Mouse (Mus musculus): ENCODE results near the gene Thoc5. TPM values are rescaled to one million over a fixed set of nuclear protein-coding genes. Genes with fewer than 3 reads are reported as not detected.

Gene Thoc5
- total RNA-seq, 1 experiment from 2014 or later: 53.6 TPM

- no peak for ATAC-seq (replicated peaks; ENCODE audit: insufficient number of reproducible peaks, low FRiP score, low TSS enrichment, poor library complexity, severe bottlenecking)
Measured at GRCm38 (mm10) chr11:4966888-4967287, 71.8 kb downstream of the Thoc5 start.

- ATAC-seq (replicated peaks; ENCODE audit: insufficient number of reproducible peaks, low FRiP score, low TSS enrichment, poor library complexity, severe bottlenecking): no peak
Measured at GRCm38 (mm10) chr11:4967549-4967948, 72.4 kb downstream of the Thoc5 start.

GRCm38 (mm10) chr11:4968376-4968775, 73.3 kb downstream of the Thoc5 start:
- ATAC-seq (replicated peaks; ENCODE audit: insufficient number of reproducible peaks, low FRiP score, low TSS enrichment, poor library complexity, severe bottlenecking): no peak

DNA sequence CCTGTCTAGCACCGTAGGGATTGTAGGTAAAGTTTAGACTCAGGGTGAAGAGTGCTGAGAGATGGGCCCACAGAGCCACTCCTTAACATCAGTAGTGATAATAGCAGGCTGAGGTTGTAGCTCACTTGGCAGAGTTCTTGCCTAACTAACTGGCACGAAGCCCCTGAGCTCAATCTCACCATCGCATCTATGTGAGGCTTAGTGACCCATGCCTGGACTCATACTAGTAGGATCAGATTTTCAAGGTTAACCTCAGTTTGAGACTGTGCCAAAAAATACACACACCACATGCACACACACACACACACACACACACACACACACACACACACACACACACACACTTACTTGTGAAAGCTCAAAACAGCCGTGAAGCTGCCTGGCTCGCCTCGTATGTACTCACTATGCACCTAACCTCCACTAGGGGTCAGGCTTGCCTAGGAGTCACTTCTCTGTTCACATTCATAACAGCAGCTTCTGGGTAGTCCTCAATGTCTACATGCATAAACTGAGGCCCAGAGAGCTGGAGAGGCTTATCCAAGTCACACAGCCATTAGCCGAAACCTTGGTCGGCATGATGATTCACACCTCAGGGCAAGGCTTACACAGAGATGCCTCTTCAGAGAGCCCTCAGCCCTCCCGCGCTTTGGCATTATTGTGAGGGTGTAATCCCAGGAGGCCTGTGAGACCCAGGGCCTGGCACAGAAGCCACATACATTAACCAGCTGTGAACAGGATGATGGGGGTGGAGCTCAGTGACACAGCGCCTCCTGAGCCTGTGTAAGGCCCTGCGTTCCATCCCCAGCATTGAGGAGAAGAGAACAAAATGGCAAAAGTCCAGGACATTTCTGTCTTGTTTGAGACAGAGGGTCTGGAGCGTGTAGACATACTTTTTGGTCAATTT, 78.1 kb downstream of the Thoc5 start:
- peak; percentile 91 for ATAC-seq (replicated peaks; ENCODE audit: insufficient number of reproducible peaks, low FRiP score, low TSS enrichment, poor library complexity, severe bottlenecking)

DNA sequence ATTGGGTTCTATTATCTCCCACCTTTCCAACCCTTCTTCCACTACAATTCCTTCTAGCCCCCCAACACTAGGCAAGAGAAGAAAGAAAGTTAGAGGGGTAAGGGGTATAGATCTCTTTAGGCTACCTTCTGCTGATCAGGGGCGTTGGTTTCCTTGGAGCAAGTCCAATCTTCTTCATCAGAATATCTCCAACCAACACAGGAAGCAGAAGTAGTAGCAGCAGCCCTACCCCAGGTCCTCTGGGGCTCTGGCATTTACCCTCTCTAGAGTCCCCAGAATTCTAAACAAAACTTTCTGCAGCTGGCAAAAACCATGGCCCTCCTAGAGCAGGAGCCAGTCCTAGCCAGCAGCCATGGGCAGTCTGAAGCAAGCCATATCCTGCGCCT, 78.7 kb downstream of the Thoc5 start:
- no peak for ATAC-seq (replicated peaks; ENCODE audit: insufficient number of reproducible peaks, low FRiP score, low TSS enrichment, poor library complexity, severe bottlenecking)

DNA sequence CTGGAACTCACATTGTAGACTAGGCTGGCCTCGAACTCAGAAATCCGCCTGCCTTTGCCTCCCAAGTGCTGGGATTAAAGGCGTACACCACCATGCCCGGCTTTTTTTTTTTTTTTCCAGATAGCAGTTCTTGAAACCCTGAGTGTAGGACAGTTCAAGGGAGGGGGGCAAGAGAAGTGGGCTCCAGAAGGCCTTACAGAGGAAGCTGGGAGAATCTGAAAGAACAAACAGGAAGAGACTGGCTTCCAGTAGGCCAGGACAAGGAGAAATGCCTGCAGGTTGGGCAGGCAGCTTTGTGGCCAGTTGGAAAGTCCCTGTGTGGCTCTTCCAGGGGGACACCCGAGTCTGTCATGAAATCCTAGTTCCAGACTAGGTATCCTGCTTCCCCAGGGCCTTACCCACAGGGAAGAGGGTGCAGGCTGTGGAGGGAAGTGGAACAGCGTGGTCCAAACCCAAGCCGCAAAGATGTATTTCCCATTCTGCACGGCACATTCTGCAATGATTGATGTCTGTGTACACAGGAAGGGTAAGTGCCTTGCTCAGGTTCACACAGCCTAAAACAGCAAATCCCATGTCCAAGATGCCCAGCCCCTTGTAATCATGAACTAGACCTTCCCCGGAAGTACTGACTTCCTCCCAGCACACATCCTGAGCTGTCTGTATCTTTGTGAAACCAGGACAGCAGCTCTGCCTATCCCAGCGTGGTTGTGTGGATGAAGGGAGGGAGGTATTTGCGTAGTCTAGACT, 79.4 kb downstream of the Thoc5 start:
- no peak for ATAC-seq (replicated peaks; ENCODE audit: insufficient number of reproducible peaks, low FRiP score, low TSS enrichment, poor library complexity, severe bottlenecking)

GRCm38 (mm10) chr11:4975623-4976022, 80.5 kb downstream of the Thoc5 start:
- ATAC-seq (replicated peaks; ENCODE audit: insufficient number of reproducible peaks, low FRiP score, low TSS enrichment, poor library complexity, severe bottlenecking): peak; percentile 55; the same call in 1 of the 2 replicates

Other genes starting within 250 kb of the Thoc5 start
- gene Uqcr10, start 191.0 kb upstream of the Thoc5 start, total RNA-seq (2017): 46.1 to 75.5 TPM (median 70.1 TPM) in 3 replicates
- gene Zmat5, start 190.6 kb upstream of the Thoc5 start, total RNA-seq (2017): 5.9 to 15.2 TPM (median 8.8 TPM) in 3 replicates
- gene Cabp7, start 148.5 kb upstream of the Thoc5 start, total RNA-seq (2017): 0.85 TPM in 1 of 3 replicates, not detected in the others
- gene Nf2, start 45.8 kb upstream of the Thoc5 start, total RNA-seq (2017): 40.6 to 78.6 TPM (median 70.4 TPM) in 3 replicates
- 3.4 to 12.7 TPM (median 4.8 TPM) in 3 replicates for gene Nipsnap1, start 21.4 kb upstream of the Thoc5 start, total RNA-seq (2017)
- 0.38 to 0.49 TPM in 2 of 3 replicates, not detected in the other for gene Nefh, start 52.7 kb downstream of the Thoc5 start, total RNA-seq (2017)
- 22.9 to 57.1 TPM (median 40.8 TPM) in 3 replicates for gene Ap1b1, start 91.5 kb downstream of the Thoc5 start, total RNA-seq (2017)
- 0.58 TPM in 1 of 3 replicates, not detected in the others for gene Rasl10a, start 162.8 kb downstream of the Thoc5 start, total RNA-seq (2017)
- 1.2 to 13.9 TPM (median 3.2 TPM) in 3 replicates for gene Gas2l1, start 170.0 kb downstream of the Thoc5 start, total RNA-seq (2017)
- gene Rhbdd3, start 203.6 kb downstream of the Thoc5 start, total RNA-seq (2017): 1.6 to 13.7 TPM (median 9.1 TPM) in 3 replicates
- gene Ewsr1, start 203.9 kb downstream of the Thoc5 start, total RNA-seq (2017): 492 to 570 TPM (median 517 TPM) in 3 replicates